Mouse (Mus musculus): ENCODE measurements at regions not wholly inside any gene's neighbourhood (a gene's known extent, or its start where the extent isn't known, plus 50 kb on each side); places are given as distances from the start of the nearest gene placed in this dataset.
A peak's percentile ranks its signal among the peaks of the same experiment; 100 is the strongest.

- no peaks in the 10 kb centered on the region for H3K36me3 ChIP-seq (ENCODE audit: insufficient read depth, low read length)
- WGBS = 85% methylated on average over 7 of the region's 7 CpGs
- no peak overlapping the region for H3K9ac ChIP-seq (replicated peaks; ENCODE audit: low read length)
- H3K9me3 ChIP-seq (ENCODE audit: low read length) = no peaks in the 10 kb centered on the region
- no peaks in the 10 kb centered on the region for H3K4me1 ChIP-seq (ENCODE audit: insufficient read depth, low read length)
- no peak overlapping the region for H3K4me3 ChIP-seq (ENCODE audit: low read length)
- no peak overlapping the region for H3K27ac ChIP-seq (ENCODE audit: low read length)
- no peaks in the 10 kb centered on the region for H3K27me3 ChIP-seq (ENCODE audit: insufficient read depth, low read length)
- no peak for ATAC-seq (ENCODE audit: low FRiP score, low TSS enrichment)
- H3K4me2 ChIP-seq (replicated peaks; ENCODE audit: low read depth, low read length) = no peak overlapping the region
Measured at GRCm38 (mm10) chr2:116801578-116801977, 76.9 kb upstream of the Tmco5 start.

DNA sequence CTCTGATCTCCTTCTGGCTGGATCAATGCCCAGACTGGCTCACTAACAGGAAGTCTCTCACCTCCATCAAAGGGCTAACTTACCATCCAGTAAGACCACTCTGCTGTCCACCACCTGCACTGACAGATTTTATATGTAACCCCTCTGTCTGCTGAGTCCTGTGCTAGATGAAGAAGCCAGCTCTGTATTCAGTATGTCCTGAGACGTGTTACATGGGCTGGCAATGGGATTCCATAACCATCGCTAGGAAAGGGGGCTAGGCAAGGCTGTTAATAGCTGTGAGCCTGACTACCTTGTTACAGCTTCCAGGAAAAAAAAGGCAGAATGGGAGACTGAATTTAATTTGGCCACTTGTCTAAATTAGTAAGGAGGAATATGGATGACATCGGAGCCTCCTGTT lies 71.3 kb upstream of the Tmco5 start:
- H3K36me3 ChIP-seq (ENCODE audit: insufficient read depth, low read length) = no peaks in the 10 kb centered on the region
- no peaks in the 10 kb centered on the region for H3K9me3 ChIP-seq (ENCODE audit: low read length)
- ATAC-seq (ENCODE audit: low FRiP score, low TSS enrichment) = no peak
- H3K4me2 ChIP-seq (replicated peaks; ENCODE audit: low read depth, low read length) = no peak overlapping the region
- H3K4me3 ChIP-seq (ENCODE audit: low read length) = no peak overlapping the region
- 92% methylated on average over 3 of the region's 3 CpGs for WGBS
- H3K27ac ChIP-seq (ENCODE audit: low read length) = no peak overlapping the region
- no peaks in the 10 kb centered on the region for H3K4me1 ChIP-seq (ENCODE audit: insufficient read depth, low read length)
- H3K9ac ChIP-seq (replicated peaks; ENCODE audit: low read length) = no peak overlapping the region
- no peaks in the 10 kb centered on the region for H3K27me3 ChIP-seq (ENCODE audit: insufficient read depth, low read length)

GRCm38 (mm10) chr2:116807636-116808035 lies 70.9 kb upstream of the Tmco5 start:
- ATAC-seq (ENCODE audit: low FRiP score, low TSS enrichment) = no peak
- Histone ChIP-seq H3K9me3 (ENCODE audit: low read length) (no peaks in the 10 kb centered on the region), H3K27ac (ENCODE audit: low read length) (no peak overlapping the region), H3K9ac (replicated peaks; ENCODE audit: low read length) (no peak overlapping the region), H3K27me3 (ENCODE audit: insufficient read depth, low read length) (no peaks in the 10 kb centered on the region), H3K4me3 (ENCODE audit: low read length) (no peak overlapping the region), H3K4me1 (ENCODE audit: insufficient read depth, low read length) (no peaks in the 10 kb centered on the region), H3K4me2 (replicated peaks; ENCODE audit: low read depth, low read length) (no peak overlapping the region), H3K36me3 (ENCODE audit: insufficient read depth, low read length) (no peaks in the 10 kb centered on the region)
- 76% methylated on average over 7 of the region's 7 CpGs for WGBS

DNA sequence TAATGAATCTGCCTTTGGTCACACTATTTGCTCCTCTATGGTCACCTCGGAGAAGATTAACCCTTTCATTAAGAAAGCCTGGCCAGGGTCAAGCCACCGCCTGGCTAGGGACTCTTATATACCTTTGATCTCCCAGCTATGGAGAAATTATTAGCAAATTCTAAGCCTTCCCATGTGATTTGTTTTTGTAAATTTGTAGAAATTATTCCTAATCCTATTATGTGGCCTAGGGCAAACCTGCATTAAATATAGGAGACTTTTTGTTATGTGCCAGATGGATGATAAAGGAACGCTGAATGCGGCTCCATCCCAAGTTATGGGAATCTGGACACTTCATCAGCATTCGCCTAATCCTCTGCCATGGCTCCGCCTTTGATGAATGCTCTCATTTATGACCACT lies 70.4 kb upstream of the Tmco5 start:
- no peak for ATAC-seq (ENCODE audit: low FRiP score, low TSS enrichment)
- no peak overlapping the region for H3K9ac ChIP-seq (replicated peaks; ENCODE audit: low read length)
- no peaks in the 10 kb centered on the region for H3K9me3 ChIP-seq (ENCODE audit: low read length)
- no peaks in the 10 kb centered on the region for H3K36me3 ChIP-seq (ENCODE audit: insufficient read depth, low read length)
- no peak overlapping the region for H3K4me2 ChIP-seq (replicated peaks; ENCODE audit: low read depth, low read length)
- no peaks in the 10 kb centered on the region for H3K27me3 ChIP-seq (ENCODE audit: insufficient read depth, low read length)
- peaks cover under 1% of the 10 kb centered on the region for H3K4me1 ChIP-seq (ENCODE audit: insufficient read depth, low read length)
- no peak overlapping the region for H3K4me3 ChIP-seq (ENCODE audit: low read length)
- 85% methylated on average over 6 of the region's 6 CpGs for WGBS
- H3K27ac ChIP-seq (ENCODE audit: low read length) = no peak overlapping the region

GRCm38 (mm10) chr2:116808554-116808953 lies 69.9 kb upstream of the Tmco5 start:
- Histone ChIP-seq H3K27ac (ENCODE audit: low read length) (no peak overlapping the region), H3K4me1 (ENCODE audit: insufficient read depth, low read length) (peaks cover 5% of the 10 kb centered on the region), H3K4me3 (ENCODE audit: low read length) (no peak overlapping the region), H3K4me2 (replicated peaks; ENCODE audit: low read depth, low read length) (no peak overlapping the region), H3K27me3 (ENCODE audit: insufficient read depth, low read length) (no peaks in the 10 kb centered on the region), H3K9ac (replicated peaks; ENCODE audit: low read length) (no peak overlapping the region), H3K9me3 (ENCODE audit: low read length) (no peaks in the 10 kb centered on the region), H3K36me3 (ENCODE audit: insufficient read depth, low read length) (no peaks in the 10 kb centered on the region)
- no peak for ATAC-seq (ENCODE audit: low FRiP score, low TSS enrichment)
- 92% methylated on average over 8 of the region's 8 CpGs for WGBS

GRCm38 (mm10) chr2:116810116-116810515 lies 68.4 kb upstream of the Tmco5 start:
- no peaks in the 10 kb centered on the region for H3K36me3 ChIP-seq (ENCODE audit: insufficient read depth, low read length)
- no peak overlapping the region for H3K9ac ChIP-seq (replicated peaks; ENCODE audit: low read length)
- no peaks in the 10 kb centered on the region for H3K27me3 ChIP-seq (ENCODE audit: insufficient read depth, low read length)
- no peaks in the 10 kb centered on the region for H3K9me3 ChIP-seq (ENCODE audit: low read length)
- WGBS = 92% methylated on average over 16 of the region's 16 CpGs
- peaks cover 6% of the 10 kb centered on the region for H3K4me1 ChIP-seq (ENCODE audit: insufficient read depth, low read length)
- no peak overlapping the region for H3K4me2 ChIP-seq (replicated peaks; ENCODE audit: low read depth, low read length)
- ATAC-seq (ENCODE audit: low FRiP score, low TSS enrichment) = no peak
- no peak overlapping the region for H3K27ac ChIP-seq (ENCODE audit: low read length)
- H3K4me3 ChIP-seq (ENCODE audit: low read length) = no peak overlapping the region

- peak; percentile 75; the same call in 1 of the 2 replicates for ATAC-seq (ENCODE audit: low FRiP score, low TSS enrichment)
- Histone ChIP-seq H3K4me2 (replicated peaks; ENCODE audit: low read depth, low read length) (peak overlapping the region; percentile 32), H3K27ac (ENCODE audit: low read length) (no peak overlapping the region), H3K36me3 (ENCODE audit: insufficient read depth, low read length) (no peaks in the 10 kb centered on the region), H3K9ac (replicated peaks; ENCODE audit: low read length) (no peak overlapping the region), H3K4me3 (ENCODE audit: low read length) (no peak overlapping the region), H3K27me3 (ENCODE audit: insufficient read depth, low read length) (no peaks in the 10 kb centered on the region), H3K4me1 (ENCODE audit: insufficient read depth, low read length) (peaks cover 6% of the 10 kb centered on the region), H3K9me3 (ENCODE audit: low read length) (no peaks in the 10 kb centered on the region)
- WGBS = 36% methylated on average over 13 of the region's 13 CpGs
Measured at GRCm38 (mm10) chr2:116812869-116813558, 65.5 kb upstream of the Tmco5 start.

DNA sequence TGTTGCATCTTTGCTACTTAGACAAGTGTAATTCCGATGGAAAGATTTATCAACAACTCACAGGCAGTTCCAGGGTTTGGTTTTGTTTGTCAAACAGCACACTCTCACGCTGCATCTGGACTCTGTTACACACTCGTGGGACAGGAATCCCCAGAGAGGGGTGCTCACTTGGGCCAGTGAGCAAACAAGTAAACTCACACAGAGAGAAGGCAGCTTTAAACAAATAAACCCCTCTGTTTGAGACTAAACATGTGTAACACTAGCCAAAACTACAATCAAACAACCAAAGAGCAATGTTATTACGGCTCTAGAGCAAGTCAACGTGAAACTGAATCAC lies 65.0 kb upstream of the Tmco5 start:
- no peaks in the 10 kb centered on the region for H3K36me3 ChIP-seq (ENCODE audit: insufficient read depth, low read length)
- H3K4me2 ChIP-seq (replicated peaks; ENCODE audit: low read depth, low read length) = peak overlapping the region; percentile 32
- H3K9me3 ChIP-seq (ENCODE audit: low read length) = no peaks in the 10 kb centered on the region
- WGBS = 37% methylated on average over 5 of the region's 5 CpGs
- no peak overlapping the region for H3K4me3 ChIP-seq (ENCODE audit: low read length)
- no peak overlapping the region for H3K9ac ChIP-seq (replicated peaks; ENCODE audit: low read length)
- no peaks in the 10 kb centered on the region for H3K27me3 ChIP-seq (ENCODE audit: insufficient read depth, low read length)
- peak; percentile 61; the same call in 1 of the 2 replicates for ATAC-seq (ENCODE audit: low FRiP score, low TSS enrichment)
- peaks cover 6% of the 10 kb centered on the region for H3K4me1 ChIP-seq (ENCODE audit: insufficient read depth, low read length)
- no peak overlapping the region for H3K27ac ChIP-seq (ENCODE audit: low read length)

DNA sequence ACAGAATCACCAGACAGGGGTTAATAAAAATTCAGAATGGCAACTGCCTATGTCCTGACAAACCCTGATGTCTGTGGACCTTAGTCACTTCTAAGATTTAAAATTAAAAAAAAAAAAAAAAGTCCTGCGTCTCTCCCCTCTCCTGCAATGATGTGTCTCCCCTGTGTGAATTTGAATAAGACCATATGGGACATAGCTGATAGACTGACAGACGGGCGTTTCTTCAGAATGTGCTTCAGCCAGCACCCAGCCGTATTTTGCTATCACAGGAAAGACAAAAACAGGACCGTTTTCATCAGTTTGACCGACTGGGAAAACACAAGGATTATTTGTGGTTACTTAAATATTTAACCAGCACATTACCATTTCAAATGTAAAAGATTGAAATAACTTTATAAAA lies 61.4 kb upstream of the Tmco5 start:
- WGBS = 59% methylated on average over 6 of the region's 6 CpGs
- Histone ChIP-seq H3K36me3 (ENCODE audit: insufficient read depth, low read length) (no peaks in the 10 kb centered on the region), H3K9ac (replicated peaks; ENCODE audit: low read length) (no peak overlapping the region), H3K27ac (ENCODE audit: low read length) (no peak overlapping the region), H3K4me2 (replicated peaks; ENCODE audit: low read depth, low read length) (no peak overlapping the region), H3K4me1 (ENCODE audit: insufficient read depth, low read length) (peaks cover 6% of the 10 kb centered on the region), H3K9me3 (ENCODE audit: low read length) (no peaks in the 10 kb centered on the region), H3K4me3 (ENCODE audit: low read length) (no peak overlapping the region), H3K27me3 (ENCODE audit: insufficient read depth, low read length) (no peaks in the 10 kb centered on the region)
- ATAC-seq (ENCODE audit: low FRiP score, low TSS enrichment) = no peak

GRCm38 (mm10) chr2:116817561-116817960 lies 60.9 kb upstream of the Tmco5 start:
- Histone ChIP-seq H3K27me3 (ENCODE audit: insufficient read depth, low read length) (no peaks in the 10 kb centered on the region), H3K27ac (ENCODE audit: low read length) (no peak overlapping the region), H3K4me2 (replicated peaks; ENCODE audit: low read depth, low read length) (no peak overlapping the region), H3K4me3 (ENCODE audit: low read length) (no peak overlapping the region), H3K4me1 (ENCODE audit: insufficient read depth, low read length) (peaks cover 6% of the 10 kb centered on the region), H3K9me3 (ENCODE audit: low read length) (no peaks in the 10 kb centered on the region), H3K36me3 (ENCODE audit: insufficient read depth, low read length) (no peaks in the 10 kb centered on the region), H3K9ac (replicated peaks; ENCODE audit: low read length) (no peak overlapping the region)
- WGBS = 69% methylated on average over 9 of the region's 9 CpGs
- no peak for ATAC-seq (ENCODE audit: low FRiP score, low TSS enrichment)

All from kidney, embryonic 16.5 days (tissue).